Mouse (Mus musculus): ENCODE data around the gene Olfr1441. TPM values are rescaled to one million over a fixed set of nuclear protein-coding genes. Genes with fewer than 3 reads are reported as not detected.

Gene Olfr1441
- not detected for total RNA-seq (2023)

DNA sequence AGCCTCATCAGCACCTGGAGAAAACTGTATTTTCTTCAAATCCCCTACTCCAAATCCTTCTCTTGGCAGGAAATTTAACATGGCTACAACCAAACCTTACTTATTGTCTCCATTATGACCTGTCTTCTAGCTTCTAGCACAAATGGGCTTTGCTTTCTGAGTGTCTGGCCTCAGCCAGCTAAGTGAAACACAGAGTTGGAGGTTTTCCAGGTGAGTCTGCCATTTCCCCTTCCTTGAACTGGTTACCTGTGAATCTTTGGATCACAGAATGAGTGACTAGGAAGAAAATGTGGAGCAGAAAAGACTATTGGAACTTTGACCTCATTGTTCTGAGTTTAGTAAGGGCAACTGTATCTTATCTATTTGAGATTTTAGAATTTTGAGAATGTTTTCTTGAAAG, at the start of gene Olfr1441:
Gene Olfr1441 (plus strand): TSS at position 73 of the 400 bp plus-strand sequence.

DNA sequence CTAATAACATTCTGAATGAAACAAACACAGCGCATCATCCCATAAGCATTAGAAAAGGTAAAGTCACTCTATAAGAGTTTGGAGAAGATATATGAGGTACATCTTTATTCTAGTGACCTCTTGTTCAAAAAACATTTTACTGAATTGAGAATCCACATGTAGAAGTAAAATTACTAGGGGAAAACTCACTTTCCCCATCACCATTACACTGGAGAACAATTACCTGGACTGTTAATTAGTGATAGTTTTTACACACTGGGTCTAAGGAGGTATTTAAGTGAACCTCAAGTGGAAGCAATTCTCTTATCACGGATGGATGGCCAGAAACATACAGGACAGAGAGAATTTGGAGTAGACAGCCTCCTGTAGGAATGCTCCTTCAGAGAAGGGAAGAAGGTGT, 30.3 kb upstream of the Olfr1441 start, which contains the start of gene Olfr1440:
Gene Olfr1440 (plus strand): TSS at position 301 of the 400 bp plus-strand sequence.

DNA sequence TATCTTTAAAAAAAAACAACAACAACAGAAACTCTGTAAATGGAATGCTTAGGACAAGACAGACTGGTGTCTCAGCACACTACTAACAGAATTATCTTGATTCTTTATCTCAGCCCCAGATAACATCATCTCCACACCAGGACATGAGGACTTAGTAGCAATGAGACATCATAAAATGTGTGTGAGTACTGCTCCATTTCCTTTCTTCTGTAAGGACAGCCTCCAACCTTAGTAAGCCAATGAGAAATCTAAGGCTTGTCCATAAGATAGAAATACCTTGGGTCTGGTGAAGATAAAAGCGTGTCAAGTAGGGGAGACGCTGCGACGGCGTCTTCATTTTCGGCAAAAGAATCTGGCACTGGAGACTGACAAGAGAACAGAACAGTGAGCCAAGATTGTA, 10.4 kb downstream of the Olfr1441 start, which contains the start of gene Pfpl:
Gene Pfpl (plus strand): TSS at position 301 of the 400 bp plus-strand sequence.

DNA sequence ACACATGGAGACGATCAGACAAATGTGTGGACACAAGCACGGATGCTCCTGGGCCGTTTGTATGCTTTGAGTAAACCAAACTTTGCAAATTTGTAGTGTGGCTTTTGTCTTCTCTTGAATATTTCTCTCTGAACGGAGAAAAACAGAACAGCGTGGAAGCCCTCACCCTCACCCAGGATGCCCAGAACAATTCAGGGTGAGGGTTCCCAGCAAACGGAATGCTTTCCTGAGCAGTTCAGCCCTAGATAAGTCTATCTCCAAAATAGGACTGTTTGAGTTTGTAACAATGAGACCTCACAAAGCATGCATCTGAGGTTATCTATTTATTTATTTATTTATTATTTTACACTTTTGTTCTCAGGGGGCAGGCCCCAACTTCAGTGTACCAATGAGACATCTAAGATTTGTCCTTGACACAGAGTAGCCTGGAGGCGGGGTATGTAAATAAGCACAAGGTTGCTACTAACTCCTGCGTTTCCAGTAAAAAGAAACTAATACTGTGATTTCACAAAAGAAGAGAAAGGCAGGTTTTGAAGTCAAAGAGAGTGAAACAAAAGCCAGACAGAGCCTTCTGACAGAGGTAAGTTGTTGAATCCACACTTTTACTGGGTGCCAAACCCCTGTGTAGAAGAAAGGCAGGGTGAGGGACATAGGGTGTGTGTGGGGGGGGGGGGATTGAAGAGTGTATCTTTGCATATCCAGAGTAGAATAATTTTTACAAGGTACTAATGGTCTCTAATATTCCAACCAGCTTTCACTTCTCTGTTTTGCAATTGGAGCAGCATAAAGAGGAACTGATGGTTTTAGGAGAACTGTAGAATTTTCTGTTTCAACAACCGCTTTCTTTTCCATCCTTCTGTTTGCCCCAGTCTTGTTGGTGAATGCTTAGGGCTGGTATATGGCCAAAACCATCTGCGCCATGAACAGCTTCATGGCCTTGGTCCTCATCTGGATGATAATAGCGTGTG, 43.3 kb downstream of the Olfr1441 start, which contains the start of gene Mpeg1:
Gene Mpeg1 (plus strand): TSS at position 498 of the 968 bp plus-strand sequence.

Other genes starting within 250 kb of the Olfr1441 start
- not detected for gene Olfr1555-ps1, start 247.3 kb upstream of the Olfr1441 start, total RNA-seq (2023)
- gene Olfr1431, start 216.8 kb upstream of the Olfr1441 start, total RNA-seq (2023), result not detected
- not detected for gene Olfr1432, start 184.8 kb upstream of the Olfr1441 start, total RNA-seq (2023)
- not detected for gene Olfr262, start 175.8 kb upstream of the Olfr1441 start, total RNA-seq (2023)
- not detected for gene Olfr235, start 156.4 kb upstream of the Olfr1441 start, total RNA-seq (2023)
- gene Olfr1434, start 137.6 kb upstream of the Olfr1441 start, total RNA-seq (2023), result not detected
- gene Olfr1436, start 118.3 kb upstream of the Olfr1441 start, total RNA-seq (2023), result not detected
- not detected for gene Olfr1437, start 92.3 kb upstream of the Olfr1441 start, total RNA-seq (2023)
- not detected for gene Olfr1438-ps1, start 81.5 kb upstream of the Olfr1441 start, total RNA-seq (2023)
- not detected for gene Olfr1440, start 30.2 kb upstream of the Olfr1441 start, total RNA-seq (2023)
- gene Pfpl, start 10.5 kb downstream of the Olfr1441 start, total RNA-seq (2023), result not detected
- 18.6 TPM for gene Mpeg1, start 43.3 kb downstream of the Olfr1441 start, total RNA-seq (2023)
- gene Dtx4, start 84.0 kb downstream of the Olfr1441 start, total RNA-seq (2023), result 10.3 TPM
- gene Fam111a, start 128.3 kb downstream of the Olfr1441 start, total RNA-seq (2023), result 13.8 TPM
- gene Gm4952, start 182.5 kb downstream of the Olfr1441 start, total RNA-seq (2023), result not detected
- gene Glyat, start 215.9 kb downstream of the Olfr1441 start, total RNA-seq (2023), result not detected